Mouse (Mus musculus): Measurements from ENCODE around the gene Arhgap20.

DNA sequence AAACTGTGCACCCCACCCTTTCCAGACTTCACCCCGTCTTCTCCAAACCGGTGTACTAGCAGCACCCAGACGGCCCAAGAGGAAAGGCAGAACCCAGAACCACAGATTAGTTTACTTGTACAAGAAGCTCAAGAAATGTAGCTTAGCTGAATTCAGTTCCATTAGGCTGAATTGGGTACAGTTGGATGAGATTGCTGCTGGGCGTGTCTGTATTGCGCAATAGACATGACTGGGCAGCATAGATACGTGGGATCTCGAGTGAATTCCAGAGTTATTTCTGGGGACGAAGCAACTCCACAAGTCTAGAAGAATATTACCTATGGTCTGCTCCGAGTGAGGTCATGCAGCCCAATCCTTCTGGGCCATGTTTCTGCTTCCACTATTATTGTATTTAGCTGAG, 26.8 kb upstream of the Arhgap20 start:
- TF ChIP-seq CTCF (IDR thresholded peaks at IDR 0.05; ENCODE audit: low read depth) = no peak
- TF ChIP-seq EP300 (IDR thresholded peaks at IDR 0.05; ENCODE audit: low read depth) = no peak
